Mouse (Mus musculus): ENCODE data around the gene Zdhhc14. TPM values are rescaled to one million over a fixed set of nuclear protein-coding genes. Genes with fewer than 3 reads are reported as not detected.
"Not testable (repeated sequence)": the region's sequence is repeated elsewhere in the genome, so short reads cannot be mapped to it uniquely, and the experiment has no call there.

Zdhhc14 gene
- polyA plus RNA-seq, 1 experiment from 2014 or later, result 1.5 TPM

DNA sequence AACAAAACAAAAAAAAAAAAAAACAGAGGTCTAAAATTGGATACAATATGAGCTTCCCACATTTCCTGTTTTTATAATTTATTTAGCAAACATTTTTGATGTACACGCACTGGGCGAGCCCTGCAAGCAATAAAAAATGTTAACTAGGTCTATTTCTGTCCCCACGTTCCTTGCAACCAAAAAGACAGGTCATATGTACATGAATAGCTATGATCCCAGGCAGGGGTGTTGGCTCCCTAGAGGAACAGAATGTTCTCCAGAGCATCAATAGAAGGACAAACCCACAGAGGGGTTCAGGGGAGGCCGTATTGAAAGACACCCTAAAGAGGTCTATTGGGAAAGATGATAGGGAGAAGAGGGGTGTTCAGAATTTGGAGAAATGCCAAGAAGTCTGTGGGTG, 106.6 kb downstream of the Zdhhc14 start:
- Histone ChIP-seq H3K4me1 (peaks cover 8% of the 10 kb centered on the region), H3K27ac (replicated peaks) (no peak overlapping the region), H3K27me3 (ENCODE audit: low read depth, poor library complexity, severe bottlenecking) (no peaks in the 10 kb centered on the region), H3K36me3 (no peaks in the 10 kb centered on the region), H3K4me3 (no peak overlapping the region), H3K9me3 (replicated peaks) (no peaks in the 10 kb centered on the region)
- 88% methylated on average over 4 of the region's 4 CpGs for WGBS
- no peak for DNase-seq (ENCODE audit: low spot score)

- no peak for DNase-seq (ENCODE audit: low spot score)
- Histone ChIP-seq H3K36me3 (no peaks in the 10 kb centered on the region), H3K27ac (replicated peaks) (no peak overlapping the region), H3K27me3 (ENCODE audit: low read depth, poor library complexity, severe bottlenecking) (no peaks in the 10 kb centered on the region), H3K4me1 (no peaks in the 10 kb centered on the region), H3K9me3 (replicated peaks) (no peaks in the 10 kb centered on the region), H3K4me3 (no peak overlapping the region)
- WGBS, result 92% methylated on average over 8 of the region's 8 CpGs
These were observed 108.2 kb downstream of the Zdhhc14 start for GRCm38 (mm10) chr17:5600505-5601027.

- DNase-seq (ENCODE audit: low spot score), result no peak
- no peak overlapping the region for H3K4me3 ChIP-seq
- no peak overlapping the region for H3K27ac ChIP-seq (replicated peaks)
- H3K36me3 ChIP-seq, result no peaks in the 10 kb centered on the region
- H3K27me3 ChIP-seq (ENCODE audit: low read depth, poor library complexity, severe bottlenecking), result no peaks in the 10 kb centered on the region
- peaks cover 6% of the 10 kb centered on the region; the same call in 1 of the 2 replicates for H3K4me1 ChIP-seq
- 87% methylated on average over 6 of the region's 6 CpGs for WGBS
- no peaks in the 10 kb centered on the region for H3K9me3 ChIP-seq (replicated peaks)
These were observed 109.6 kb downstream of the Zdhhc14 start for GRCm38 (mm10) chr17:5601953-5602352.

GRCm38 (mm10) chr17:5606151-5606591, 113.8 kb downstream of the Zdhhc14 start:
- Histone ChIP-seq H3K4me3 (no peak overlapping the region), H3K36me3 (no peaks in the 10 kb centered on the region), H3K27me3 (ENCODE audit: low read depth, poor library complexity, severe bottlenecking) (no peaks in the 10 kb centered on the region), H3K4me1 (peaks cover 9% of the 10 kb centered on the region), H3K27ac (replicated peaks) (0 out of 2 replicates have a peak overlapping the region, but pooled peaks have one; percentile 17), H3K9me3 (replicated peaks) (no peaks in the 10 kb centered on the region)
- no peak for DNase-seq (ENCODE audit: low spot score)
- WGBS, result 81% methylated on average over 8 of the region's 8 CpGs

GRCm38 (mm10) chr17:5607352-5607751, 115.0 kb downstream of the Zdhhc14 start:
- no peak overlapping the region for H3K27ac ChIP-seq (replicated peaks)
- no peak for DNase-seq (ENCODE audit: low spot score)
- no peak overlapping the region for H3K4me3 ChIP-seq
- 86% methylated on average over 7 of the region's 7 CpGs for WGBS
- H3K27me3 ChIP-seq (ENCODE audit: low read depth, poor library complexity, severe bottlenecking), result no peaks in the 10 kb centered on the region
- no peaks in the 10 kb centered on the region for H3K36me3 ChIP-seq
- peaks cover 9% of the 10 kb centered on the region for H3K4me1 ChIP-seq
- H3K9me3 ChIP-seq (replicated peaks), result no peaks in the 10 kb centered on the region

- WGBS, result 89% methylated on average over 4 of the region's 4 CpGs
- Histone ChIP-seq H3K36me3 (no peaks in the 10 kb centered on the region), H3K9me3 (replicated peaks) (no peaks in the 10 kb centered on the region), H3K27ac (replicated peaks) (no peak overlapping the region), H3K4me1 (peaks cover 9% of the 10 kb centered on the region), H3K27me3 (ENCODE audit: low read depth, poor library complexity, severe bottlenecking) (no peaks in the 10 kb centered on the region), H3K4me3 (no peak overlapping the region)
- no peak for DNase-seq (ENCODE audit: low spot score)
These were observed 117.7 kb downstream of the Zdhhc14 start for GRCm38 (mm10) chr17:5609875-5610552.

DNA sequence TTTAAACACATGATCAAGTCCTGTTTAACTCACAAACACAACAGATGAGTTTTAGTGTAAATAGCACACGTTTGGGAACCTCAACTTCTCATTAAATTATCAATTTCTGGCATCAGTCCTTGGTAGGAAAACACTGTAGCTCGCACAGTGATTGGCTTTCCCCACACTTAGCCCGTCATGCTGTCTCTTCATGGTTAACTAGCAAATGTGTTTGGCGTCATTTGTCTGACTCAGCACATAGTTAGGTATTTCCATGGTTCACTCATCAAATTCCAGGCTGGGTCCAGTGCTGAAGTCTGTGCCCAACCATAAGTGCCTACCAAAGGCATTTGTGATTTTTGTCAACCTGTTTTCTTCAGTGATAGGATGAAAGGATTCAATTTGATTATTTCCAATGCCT, 119.9 kb downstream of the Zdhhc14 start:
- Histone ChIP-seq H3K4me1 (peaks cover 3% of the 10 kb centered on the region; the same call in 1 of the 2 replicates), H3K9me3 (replicated peaks) (peaks cover 5% of the 10 kb centered on the region; the same call in 1 of the 2 replicates), H3K4me3 (no peak overlapping the region), H3K27ac (replicated peaks) (no peak overlapping the region), H3K27me3 (ENCODE audit: low read depth, poor library complexity, severe bottlenecking) (no peaks in the 10 kb centered on the region), H3K36me3 (no peaks in the 10 kb centered on the region)
- 83% methylated on average over 4 of the region's 4 CpGs for WGBS
- DNase-seq (ENCODE audit: low spot score), result no peak

GRCm38 (mm10) chr17:5614771-5615318, 122.5 kb downstream of the Zdhhc14 start:
- H3K36me3 ChIP-seq, result no peaks in the 10 kb centered on the region
- H3K27me3 ChIP-seq (ENCODE audit: low read depth, poor library complexity, severe bottlenecking), result no peaks in the 10 kb centered on the region
- no peaks in the 10 kb centered on the region for H3K4me1 ChIP-seq
- H3K4me3 ChIP-seq, result no peak overlapping the region
- WGBS, result 79% methylated on average over 9 of the region's 9 CpGs
- DNase-seq (ENCODE audit: low spot score), result no peak
- peaks cover 5% of the 10 kb centered on the region; the same call in 1 of the 2 replicates for H3K9me3 ChIP-seq (replicated peaks)
- H3K27ac ChIP-seq (replicated peaks), result no peak overlapping the region

DNA sequence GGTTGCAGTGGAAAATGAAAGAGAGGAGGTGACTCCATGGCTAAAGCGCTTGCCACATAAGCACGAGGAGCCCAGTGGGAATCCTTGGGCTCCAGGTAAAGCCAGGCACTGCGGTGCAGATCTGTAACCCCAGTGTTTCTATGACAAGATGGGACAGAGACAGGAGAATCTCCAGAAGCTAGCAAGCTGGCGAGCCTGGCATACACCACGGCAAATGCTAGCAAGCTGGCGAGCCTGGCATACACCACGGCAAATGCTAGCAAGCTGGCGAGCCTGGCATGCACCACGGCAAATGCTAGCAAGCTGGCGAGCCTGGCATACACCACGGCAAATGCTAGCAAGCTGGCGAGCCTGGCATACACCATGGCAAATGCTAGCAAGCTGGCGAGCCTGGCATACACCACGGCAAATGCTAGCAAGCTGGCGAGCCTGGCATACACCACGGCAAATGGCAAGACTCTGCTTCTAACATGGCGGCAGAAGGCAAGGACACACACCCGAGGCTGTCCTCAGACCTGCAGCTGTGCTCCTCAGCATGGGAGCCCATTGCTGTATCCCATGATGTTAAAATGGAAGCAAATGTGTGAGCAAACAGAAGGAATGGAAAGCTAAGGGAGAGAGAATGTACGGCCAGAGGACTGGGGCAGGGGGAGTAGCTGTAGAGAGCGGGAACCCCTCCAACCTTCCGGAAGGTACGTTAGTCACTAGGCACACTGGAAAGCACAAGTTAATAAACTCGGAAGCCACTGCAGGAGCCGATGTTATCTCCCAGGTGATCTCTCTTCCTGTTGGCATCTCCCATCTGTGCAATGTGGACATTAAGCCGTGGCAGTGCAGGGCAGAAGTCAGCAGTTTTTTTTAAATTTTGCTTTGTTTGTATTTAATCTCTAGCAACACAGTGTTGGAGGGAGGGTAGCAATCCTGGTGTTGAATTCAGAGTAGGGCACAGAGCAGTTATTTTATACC, 129.6 kb downstream of the Zdhhc14 start:
- Histone ChIP-seq H3K36me3 (no peaks in the 10 kb centered on the region), H3K9me3 (replicated peaks) (no peaks in the 10 kb centered on the region), H3K27ac (replicated peaks) (no peak overlapping the region), H3K27me3 (ENCODE audit: low read depth, poor library complexity, severe bottlenecking) (no peaks in the 10 kb centered on the region), H3K4me1 (no peaks in the 10 kb centered on the region), H3K4me3 (no peak overlapping the region)
- DNase-seq (ENCODE audit: low spot score), result no peak
- 88% methylated on average over 25 of the region's 25 CpGs for WGBS

DNA sequence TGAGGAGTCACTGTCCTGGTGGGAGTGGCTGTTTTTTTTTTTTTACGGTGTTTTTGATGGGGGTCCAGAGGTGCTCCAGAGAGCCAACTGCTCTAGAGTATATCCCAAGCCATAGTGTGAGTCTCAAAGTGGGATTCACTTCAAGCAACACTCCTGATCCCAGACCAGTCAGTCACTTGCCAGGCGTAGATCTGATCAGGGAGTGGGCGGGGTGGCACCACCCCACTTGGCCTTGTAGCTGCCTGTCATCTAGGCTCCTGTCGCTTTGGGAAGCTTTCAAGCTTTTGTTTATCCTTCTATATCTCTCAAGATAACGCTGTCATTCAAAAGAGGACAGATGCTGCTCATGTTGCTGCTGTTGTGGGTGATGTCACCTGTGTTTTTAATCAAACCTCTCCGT, 130.4 kb downstream of the Zdhhc14 start:
- Histone ChIP-seq H3K4me1 (no peaks in the 10 kb centered on the region), H3K4me3 (no peak overlapping the region), H3K27ac (replicated peaks) (no peak overlapping the region), H3K36me3 (no peaks in the 10 kb centered on the region), H3K9me3 (replicated peaks) (no peaks in the 10 kb centered on the region), H3K27me3 (ENCODE audit: low read depth, poor library complexity, severe bottlenecking) (no peaks in the 10 kb centered on the region)
- DNase-seq (ENCODE audit: low spot score), result no peak
- 81% methylated on average over 6 of the region's 6 CpGs for WGBS

DNA sequence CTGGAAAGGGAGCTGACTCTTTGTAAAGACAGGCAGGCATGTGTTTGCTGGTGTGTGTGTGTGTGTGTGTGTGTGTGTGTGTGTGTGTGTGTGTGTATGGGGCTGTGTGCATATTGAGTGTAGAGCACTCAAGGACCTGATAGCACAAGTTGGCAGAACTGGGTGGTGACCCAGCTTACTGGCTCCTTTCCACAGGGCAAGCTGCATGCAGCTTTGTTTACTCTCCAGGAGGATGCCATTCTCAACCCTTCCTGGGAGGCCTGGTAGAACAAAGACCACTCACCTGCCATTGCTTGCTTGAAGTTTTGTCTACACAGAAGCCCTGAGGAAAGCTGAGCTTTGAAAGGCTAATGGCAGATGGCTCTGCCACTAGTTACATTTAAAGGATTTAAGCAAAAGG, 130.8 kb downstream of the Zdhhc14 start:
- no peaks in the 10 kb centered on the region for H3K36me3 ChIP-seq
- H3K9me3 ChIP-seq (replicated peaks), result no peaks in the 10 kb centered on the region
- no peak overlapping the region for H3K27ac ChIP-seq (replicated peaks)
- DNase-seq (ENCODE audit: low spot score), result no peak
- no peaks in the 10 kb centered on the region for H3K27me3 ChIP-seq (ENCODE audit: low read depth, poor library complexity, severe bottlenecking)
- H3K4me3 ChIP-seq, result no peak overlapping the region
- H3K4me1 ChIP-seq, result no peaks in the 10 kb centered on the region

DNA sequence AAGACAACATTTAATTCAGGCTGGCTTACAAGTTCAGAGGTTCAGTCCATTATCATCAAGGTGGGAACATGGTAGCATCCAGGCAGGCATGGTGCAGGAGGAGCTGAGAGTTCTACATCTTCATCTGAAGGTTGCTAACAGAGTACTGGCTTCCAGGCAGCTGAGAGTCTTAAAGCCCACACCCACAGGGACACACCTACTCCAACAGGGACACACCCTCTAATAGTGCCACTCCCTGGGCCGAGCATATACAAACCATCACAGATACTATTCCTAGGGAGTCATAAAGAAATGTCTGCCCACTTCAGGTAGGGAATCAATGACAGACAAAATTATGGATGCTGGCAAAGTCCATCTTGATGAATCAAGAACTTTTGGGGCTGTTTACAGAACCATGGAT, 132.5 kb downstream of the Zdhhc14 start:
- not testable (repeated sequence) for H3K27ac ChIP-seq (replicated peaks)
- 75% methylated on average over 1 of the region's 1 CpGs for WGBS

More for the DNA sequence above, 132.5 kb downstream of the Zdhhc14 start:
- H3K36me3 ChIP-seq; H3K27me3 ChIP-seq (ENCODE audit: low read depth, poor library complexity, severe bottlenecking); DNase-seq (ENCODE audit: low spot score); H3K9me3 ChIP-seq (replicated peaks); H3K4me3 ChIP-seq; H3K4me1 ChIP-seq: not testable (repeated sequence)

All from midbrain, embryonic 10.5 days (tissue).